Mouse (Mus musculus) liver, postnatal 0 days (tissue): ENCODE data around the gene Ruvbl2. TPM values are rescaled to one million over a fixed set of nuclear protein-coding genes. Genes with fewer than 3 reads are reported as not detected.

Experiments used
- ATAC-seq: fragments of 200-750 bp; cut with Nextera tagmentation; 2 replicates; pipeline ENCODE4 v1.8.0; 2017; ENCODE audit warnings: mild to moderate bottlenecking, moderate library complexity
- DNase-seq: peaks from one replicate; pipeline ENCODE4 v3.0.0-alpha.2; 2016
- H3K27ac ChIP-seq: fragments of 300-500 bp; sonication (generic); 2 replicates; pipeline ENCODE4 v1.5.1; 2014; ENCODE audit warnings: antibody characterized with exemption, moderate library complexity, mild to moderate bottlenecking, low read depth
- H3K27me3 ChIP-seq: fragments of 300-500 bp; sonication (generic); 2 replicates; pipeline ENCODE4 v1.6.1; 2014; ENCODE audit warnings: low read length, control low read depth, mixed read lengths; ENCODE audit not compliant: insufficient read depth
- H3K36me3 ChIP-seq: fragments of 300-500 bp; sonication (generic); replicated peaks from 2 replicates; pipeline ENCODE4 v1.6.1; 2014; ENCODE audit warnings: mild to moderate bottlenecking, control low read depth, low read length, moderate library complexity, mixed read lengths; ENCODE audit not compliant: insufficient read depth
- H3K4me1 ChIP-seq: fragments of 300-500 bp; sonication (generic); 2 replicates; pipeline ENCODE4 v1.6.1; 2014; ENCODE audit warnings: antibody characterized with exemption, mild to moderate bottlenecking, control low read depth; ENCODE audit not compliant: insufficient read depth
- H3K4me2 ChIP-seq: fragments of 300-500 bp; sonication (generic); 2 replicates; pipeline ENCODE4 v1.6.1; 2014; ENCODE audit warnings: low read depth, mild to moderate bottlenecking, low read length, moderate library complexity, mixed read lengths
- H3K4me3 ChIP-seq: fragments of 300-500 bp; sonication (generic); 2 replicates; pipeline ENCODE4 v1.5.1; 2014; ENCODE audit warnings: low read depth, low read length
- H3K9ac ChIP-seq: fragments of 300-500 bp; sonication (generic); replicated peaks from 2 replicates; pipeline ENCODE4 v1.6.1; 2014; ENCODE audit warnings: mild to moderate bottlenecking, moderate library complexity
- H3K9me3 ChIP-seq: fragments of 300-500 bp; sonication (generic); 2 replicates; pipeline ENCODE4 v1.6.1; 2016; ENCODE audit warnings: mild to moderate bottlenecking, control low read depth, low read length, mixed read lengths
- CTCF ChIP-seq: sonication (generic); IDR thresholded peaks from 2 replicates; pipeline ENCODE4 v1.5.1; 2016; ENCODE audit warnings: antibody characterized with exemption, low read depth
- EP300 ChIP-seq: IDR thresholded peaks from 2 replicates; pipeline ENCODE4 v1.6.1; 2016; ENCODE audit warnings: antibody characterized with exemption, low read depth, mild to moderate bottlenecking
- WGBS: fragments of 180-500 bp; shearing (Covaris S2); extraction: QIAGEN DNeasy Blood & Tissue Kit; methylation state at CpG from one replicate; pipeline ENCODE4 v1.1.7; 2014; ENCODE audit not compliant: insufficient replicate concordance; 5-methylcytosine and 5-hydroxymethylcytosine counted together
- polyA plus RNA-seq: library from polyadenylated mRNA; unstranded; fragments of >200 nt; fragmentation: Nextera tagmentation; extraction: Ambion mirVana; gene quantifications from 2 replicates; pipeline ENCODE4 v1.2.1, GENCODE M21; 2015

Ruvbl2 gene
- polyA plus RNA-seq, 1 experiment from 2014 or later = 36.5 TPM

DNA sequence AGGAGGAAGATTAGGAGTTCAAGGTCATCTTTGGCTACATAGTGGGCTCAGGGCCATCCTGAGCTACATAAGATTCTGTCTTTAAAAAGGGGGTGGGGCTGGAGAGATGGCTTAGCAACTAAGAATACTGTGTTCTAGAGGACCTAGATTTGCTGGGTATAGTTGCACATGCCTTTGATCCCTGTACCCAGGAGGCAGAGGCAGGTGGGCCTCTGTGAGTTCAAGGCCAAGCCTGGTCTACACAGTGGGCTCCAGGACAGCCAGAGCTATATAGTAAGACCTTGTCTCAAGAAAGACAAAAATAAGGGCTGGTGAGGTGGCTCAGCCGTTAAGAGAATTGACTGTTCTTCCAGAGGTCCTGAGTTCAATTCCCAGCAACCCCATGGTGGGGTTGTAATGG, 12.1 kb upstream of the Ruvbl2 start:
- DNase-seq (no peak), ATAC-seq (no peak)
- H3K9me3 ChIP-seq = no peaks in the 10 kb centered on the region
- peaks cover 13% of the 10 kb centered on the region; the same call in 1 of the 2 replicates for H3K36me3 ChIP-seq
- no peak overlapping the region for H3K4me3 ChIP-seq
- H3K27ac ChIP-seq = no peak overlapping the region
- H3K4me1 ChIP-seq = no peaks in the 10 kb centered on the region
- no peaks in the 10 kb centered on the region for H3K27me3 ChIP-seq
- WGBS = 86% methylated on average over 1 of the region's 1 CpGs
- H3K4me2 ChIP-seq = no peak overlapping the region
- no peak overlapping the region for H3K9ac ChIP-seq
- TF ChIP-seq CTCF (no peak), EP300 (no peak)

DNA sequence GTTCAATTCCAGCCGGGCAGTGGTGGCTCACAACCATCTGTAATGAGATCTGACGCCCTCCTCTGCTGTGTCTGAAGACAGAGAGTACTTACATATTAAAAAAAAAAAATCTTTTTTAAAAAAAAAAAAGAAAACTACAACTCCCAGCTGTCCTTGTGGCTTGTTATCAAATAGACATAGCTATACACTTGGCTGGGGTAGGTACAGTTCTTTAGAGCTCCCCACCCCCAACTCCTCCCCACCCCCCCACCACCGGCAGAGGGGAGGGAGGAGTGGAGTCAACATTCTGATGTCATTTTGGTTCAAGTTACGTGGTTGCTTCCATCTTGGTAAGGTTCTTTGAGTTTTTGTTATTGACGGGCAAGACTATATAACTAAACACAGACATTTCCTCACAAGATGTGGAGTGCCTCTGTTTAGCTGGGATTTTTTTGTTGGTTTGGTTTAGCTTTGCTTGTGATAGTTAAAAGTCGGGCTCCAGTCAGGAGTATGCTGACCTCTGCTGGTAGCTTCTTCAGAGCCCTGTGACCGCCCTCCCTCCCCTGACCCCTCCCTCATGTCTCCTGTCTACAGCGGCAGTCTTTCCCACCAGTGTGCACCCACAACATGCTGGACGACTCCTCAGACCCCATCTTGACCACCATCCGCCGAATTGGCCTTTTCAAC, 9.6 kb upstream of the Ruvbl2 start:
- no peaks in the 10 kb centered on the region for H3K9me3 ChIP-seq
- H3K27ac ChIP-seq = no peak overlapping the region
- peak; percentile 66 for ATAC-seq
- no peak overlapping the region for H3K9ac ChIP-seq
- peaks cover 27% of the 10 kb centered on the region for H3K36me3 ChIP-seq
- TF ChIP-seq EP300 (no peak), CTCF (peak; percentile 67)
- peak; percentile 61 for DNase-seq
- 31% methylated on average over 11 of the region's 11 CpGs for WGBS
- no peak overlapping the region for H3K4me2 ChIP-seq
- no peaks in the 10 kb centered on the region for H3K4me1 ChIP-seq
- no peaks in the 10 kb centered on the region for H3K27me3 ChIP-seq
- H3K4me3 ChIP-seq = no peak overlapping the region

DNA sequence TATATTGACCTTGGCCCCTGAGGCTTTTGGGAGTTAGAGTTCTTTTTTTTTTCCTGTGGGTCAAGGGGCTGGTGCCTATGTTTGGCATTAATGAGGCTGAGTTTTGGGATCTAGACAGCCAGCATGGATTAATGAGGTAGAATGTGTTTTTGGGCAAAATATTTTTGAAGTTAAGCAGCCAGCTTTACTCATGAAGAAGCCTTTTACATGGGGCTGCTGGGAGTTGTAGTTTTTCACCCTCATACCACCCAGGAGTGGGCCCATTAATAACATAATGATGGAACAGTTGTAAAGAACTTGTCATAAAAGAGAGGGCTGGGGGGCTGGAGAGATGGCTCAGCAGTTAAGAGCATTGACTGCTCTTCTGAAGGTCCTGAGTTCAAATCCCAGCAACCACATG, 8.7 kb upstream of the Ruvbl2 start:
- Histone ChIP-seq H3K36me3 (peaks cover 30% of the 10 kb centered on the region), H3K4me2 (no peak overlapping the region), H3K27ac (no peak overlapping the region), H3K9ac (no peak overlapping the region), H3K9me3 (no peaks in the 10 kb centered on the region), H3K4me3 (no peak overlapping the region), H3K4me1 (no peaks in the 10 kb centered on the region), H3K27me3 (no peaks in the 10 kb centered on the region)
- ATAC-seq (no peak), DNase-seq (no peak)
- TF ChIP-seq CTCF (no peak), EP300 (no peak)

DNA sequence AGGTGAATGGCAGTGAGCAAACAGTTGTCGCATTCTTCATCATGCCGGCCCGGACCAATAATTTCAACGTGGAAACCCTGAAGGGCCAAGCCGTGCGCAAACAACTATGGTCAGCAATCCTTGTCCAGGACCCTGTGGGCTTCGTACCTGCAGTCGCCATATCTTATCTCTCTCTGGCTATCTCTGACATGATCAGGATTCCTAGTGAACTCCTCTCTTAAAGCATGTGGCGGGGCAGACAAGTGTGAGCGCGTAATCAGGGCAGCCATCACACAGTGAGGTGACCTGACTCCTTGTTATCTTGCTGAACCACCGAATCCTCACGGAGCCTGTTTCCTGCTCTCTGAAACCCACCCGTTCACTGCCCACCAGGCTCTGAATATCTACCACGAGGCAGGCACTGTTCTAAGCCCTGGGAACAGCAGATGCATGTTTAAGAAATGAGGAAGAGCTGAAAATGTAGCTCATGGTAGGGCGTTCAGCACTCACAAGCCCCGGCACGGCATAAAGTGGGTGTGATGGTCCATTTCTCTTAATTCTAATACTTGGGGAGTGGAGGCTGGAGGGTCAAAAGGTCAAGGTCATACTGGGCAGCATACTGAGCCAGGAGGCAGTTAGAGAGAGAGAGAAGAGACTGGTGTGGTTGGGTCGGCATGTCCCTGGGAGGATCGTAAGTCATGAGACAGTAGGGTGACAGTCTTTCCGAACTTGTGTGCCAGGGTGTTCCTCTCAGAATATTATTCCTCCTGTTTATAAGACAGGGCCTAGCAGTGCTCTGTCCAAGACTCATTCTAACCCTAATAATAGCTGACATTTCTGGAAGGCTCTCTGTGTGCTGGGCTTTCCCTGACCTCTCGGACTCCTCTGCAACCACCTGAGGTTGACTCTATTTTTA, 5.9 kb upstream of the Ruvbl2 start:
- Histone ChIP-seq H3K36me3 (peaks cover 43% of the 10 kb centered on the region), H3K9ac (no peak overlapping the region), H3K9me3 (no peaks in the 10 kb centered on the region), H3K4me2 (no peak overlapping the region), H3K27ac (no peak overlapping the region), H3K4me1 (no peaks in the 10 kb centered on the region), H3K4me3 (no peak overlapping the region), H3K27me3 (no peaks in the 10 kb centered on the region)
- TF ChIP-seq CTCF = no peak
- no peak for TF ChIP-seq EP300
- WGBS = 67% methylated on average over 22 of the region's 22 CpGs
- ATAC-seq (no peak), DNase-seq (no peak)

DNA sequence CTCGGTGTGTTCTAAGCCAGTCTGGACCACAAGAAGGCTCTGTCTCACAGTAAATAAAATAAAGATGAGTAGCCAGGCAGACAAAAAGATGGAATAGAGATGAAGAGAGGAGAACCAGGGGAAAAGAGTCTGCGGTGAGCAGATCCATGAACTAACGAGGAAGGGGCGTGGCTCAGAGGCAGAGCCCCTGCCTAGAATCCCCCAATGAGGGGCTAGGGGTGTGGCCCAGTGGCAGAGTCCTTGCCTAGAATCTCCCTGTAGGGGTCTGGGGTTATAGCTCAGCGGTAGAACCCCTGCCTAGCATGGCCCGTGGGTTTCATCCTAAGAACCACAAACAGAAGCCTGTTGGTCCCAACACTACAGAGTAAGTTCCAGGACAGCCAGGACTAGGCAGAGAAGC, 850 bp downstream of the Ruvbl2 start:
- Histone ChIP-seq H3K4me3 (no peak overlapping the region), H3K9me3 (no peaks in the 10 kb centered on the region), H3K4me2 (no peak overlapping the region), H3K9ac (no peak overlapping the region), H3K27me3 (no peaks in the 10 kb centered on the region), H3K27ac (no peak overlapping the region), H3K36me3 (peaks cover 20% of the 10 kb centered on the region), H3K4me1 (peaks cover 45% of the 10 kb centered on the region)
- TF ChIP-seq CTCF (no peak), EP300 (no peak)
- no peak for ATAC-seq
- WGBS = 76% methylated on average over 6 of the region's 6 CpGs
- DNase-seq = no peak

DNA sequence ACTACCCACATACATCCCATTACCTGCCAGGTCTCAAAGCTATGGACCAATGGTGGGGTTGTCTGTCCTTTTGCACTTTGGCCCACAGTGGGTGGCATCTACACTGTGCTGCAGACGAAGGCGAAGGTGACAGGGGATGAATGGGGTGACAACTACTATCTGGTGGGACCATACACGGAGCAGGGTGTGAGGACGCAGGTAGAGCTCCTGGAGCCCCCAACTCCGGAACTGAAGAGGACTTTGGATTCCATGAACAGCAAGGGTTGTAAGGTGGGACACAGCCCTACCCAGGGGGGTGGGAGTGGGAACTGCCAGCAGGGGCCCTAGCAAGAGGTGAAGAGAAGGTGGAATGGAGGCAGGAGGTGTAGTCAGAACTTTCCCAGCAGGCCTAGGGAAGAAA, 1.5 kb downstream of the Ruvbl2 start:
- ATAC-seq = no peak
- no peak overlapping the region for H3K4me2 ChIP-seq

More for the DNA sequence above, 1.5 kb downstream of the Ruvbl2 start:
- no peak overlapping the region for H3K27ac ChIP-seq
- H3K36me3 ChIP-seq = peaks cover 20% of the 10 kb centered on the region
- peaks cover 45% of the 10 kb centered on the region for H3K4me1 ChIP-seq
- H3K4me3 ChIP-seq = no peak overlapping the region
- no peak for TF ChIP-seq CTCF
- TF ChIP-seq EP300 = no peak
- no peaks in the 10 kb centered on the region for H3K27me3 ChIP-seq
- 79% methylated on average over 5 of the region's 5 CpGs for WGBS
- DNase-seq = no peak
- no peak overlapping the region for H3K9ac ChIP-seq
- H3K9me3 ChIP-seq = no peaks in the 10 kb centered on the region
